Mouse (Mus musculus) spleen, adult 2 months (tissue): ENCODE measurements around the gene Ror2.

Experiments used
- CTCF ChIP-seq: fragments of 200-500 bp; IDR thresholded peaks from 2 replicates; pipeline ENCODE4 v1.5.1; 2011; ENCODE audit warnings: mild to moderate bottlenecking, inconsistent platforms; ENCODE audit not compliant: insufficient read depth, insufficient read length, insufficient replicate concordance; ENCODE audit errors: extremely low read depth
- POLR2A ChIP-seq: fragments of 200-500 bp; IDR thresholded peaks from 2 replicates; pipeline ENCODE4 v1.6.1; 2011; ENCODE audit warnings: low read depth, low read length, inconsistent platforms

DNA sequence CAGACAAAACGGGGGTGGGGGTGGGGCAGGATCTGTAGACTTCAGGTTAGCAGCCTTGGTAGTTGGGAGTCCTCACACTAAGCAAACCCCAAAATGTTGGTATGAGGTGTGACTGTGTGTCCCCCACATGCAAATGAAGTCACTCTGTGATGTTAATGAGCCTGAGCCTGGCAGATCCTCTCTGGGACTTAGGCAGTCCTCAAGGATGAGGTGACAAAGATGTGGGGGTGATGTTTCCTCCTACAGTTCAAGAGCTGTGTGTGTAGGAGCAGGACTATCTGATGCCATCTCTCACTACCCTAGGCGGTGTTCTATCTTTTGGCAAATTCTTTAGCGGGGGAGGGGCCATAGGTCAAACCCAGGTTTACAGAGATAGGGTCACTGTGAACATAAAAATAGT, 6.3 kb upstream of the Ror2 start:
- no peak for TF ChIP-seq CTCF
- TF ChIP-seq POLR2A: no peak
